Mouse (Mus musculus): ENCODE results near the gene Nr3c2. TPM values are rescaled to one million over a fixed set of nuclear protein-coding genes. Genes with fewer than 3 reads are reported as not detected.

The Nr3c2 gene
- polyA plus RNA-seq, 1 experiment from 2014 or later = 1.4 TPM

- no peaks in the 10 kb centered on the region for H3K27me3 ChIP-seq (replicated peaks; ENCODE audit: control insufficient read depth, insufficient read depth, low read length)
- no peaks in the 10 kb centered on the region for H3K9me3 ChIP-seq (replicated peaks; ENCODE audit: control insufficient read depth, low read length)
- 67% methylated on average over 10 of the region's 10 CpGs for WGBS
- DNase-seq (ENCODE audit: low spot score) (no peak), ATAC-seq (no peak)
- no peak overlapping the region for H3K4me2 ChIP-seq (ENCODE audit: low read length)
- H3K9ac ChIP-seq (ENCODE audit: low read length) = no peak overlapping the region
- no peaks in the 10 kb centered on the region for H3K36me3 ChIP-seq (ENCODE audit: control insufficient read depth, insufficient read depth, low read length)
- H3K4me1 ChIP-seq (ENCODE audit: control insufficient read depth, insufficient read depth, low read length) = no peaks in the 10 kb centered on the region
- H3K4me3 ChIP-seq (ENCODE audit: low read depth, low read length) = no peak overlapping the region
- no peak overlapping the region for H3K27ac ChIP-seq (ENCODE audit: low read depth, low read length)
Observed at GRCm38 (mm10) chr8:77120810-77121570, 221.7 kb downstream of the Nr3c2 start.

- Histone ChIP-seq H3K4me3 (ENCODE audit: low read depth, low read length) (no peak overlapping the region), H3K4me1 (ENCODE audit: control insufficient read depth, insufficient read depth, low read length) (no peaks in the 10 kb centered on the region), H3K36me3 (ENCODE audit: control insufficient read depth, insufficient read depth, low read length) (no peaks in the 10 kb centered on the region), H3K27me3 (replicated peaks; ENCODE audit: control insufficient read depth, insufficient read depth, low read length) (no peaks in the 10 kb centered on the region), H3K9ac (ENCODE audit: low read length) (no peak overlapping the region), H3K9me3 (replicated peaks; ENCODE audit: control insufficient read depth, low read length) (no peaks in the 10 kb centered on the region), H3K27ac (ENCODE audit: low read depth, low read length) (no peak overlapping the region), H3K4me2 (ENCODE audit: low read length) (no peak overlapping the region)
- ATAC-seq (no peak), DNase-seq (ENCODE audit: low spot score) (no peak)
- 50% methylated on average over 1 of the region's 1 CpGs for WGBS
Observed at GRCm38 (mm10) chr8:77121571-77121890, 222.3 kb downstream of the Nr3c2 start.

GRCm38 (mm10) chr8:77122300-77122699 lies 223.1 kb downstream of the Nr3c2 start:
- no peaks in the 10 kb centered on the region for H3K9me3 ChIP-seq (replicated peaks; ENCODE audit: control insufficient read depth, low read length)
- H3K4me1 ChIP-seq (ENCODE audit: control insufficient read depth, insufficient read depth, low read length) = no peaks in the 10 kb centered on the region
- no peak overlapping the region for H3K4me3 ChIP-seq (ENCODE audit: low read depth, low read length)
- ATAC-seq (no peak), DNase-seq (ENCODE audit: low spot score) (no peak)
- 82% methylated on average over 5 of the region's 5 CpGs for WGBS
- no peaks in the 10 kb centered on the region for H3K27me3 ChIP-seq (replicated peaks; ENCODE audit: control insufficient read depth, insufficient read depth, low read length)
- H3K36me3 ChIP-seq (ENCODE audit: control insufficient read depth, insufficient read depth, low read length) = no peaks in the 10 kb centered on the region
- no peak overlapping the region for H3K9ac ChIP-seq (ENCODE audit: low read length)
- H3K27ac ChIP-seq (ENCODE audit: low read depth, low read length) = no peak overlapping the region
- H3K4me2 ChIP-seq (ENCODE audit: low read length) = no peak overlapping the region

- Histone ChIP-seq H3K4me2 (ENCODE audit: low read length) (no peak overlapping the region), H3K27ac (ENCODE audit: low read depth, low read length) (no peak overlapping the region), H3K27me3 (replicated peaks; ENCODE audit: control insufficient read depth, insufficient read depth, low read length) (no peaks in the 10 kb centered on the region), H3K4me3 (ENCODE audit: low read depth, low read length) (no peak overlapping the region), H3K9me3 (replicated peaks; ENCODE audit: control insufficient read depth, low read length) (no peaks in the 10 kb centered on the region), H3K9ac (ENCODE audit: low read length) (no peak overlapping the region), H3K4me1 (ENCODE audit: control insufficient read depth, insufficient read depth, low read length) (no peaks in the 10 kb centered on the region), H3K36me3 (ENCODE audit: control insufficient read depth, insufficient read depth, low read length) (no peaks in the 10 kb centered on the region)
- DNase-seq (ENCODE audit: low spot score) (no peak), ATAC-seq (no peak)
- WGBS = 90% methylated on average over 7 of the region's 7 CpGs
Observed at GRCm38 (mm10) chr8:77125777-77126176, 226.5 kb downstream of the Nr3c2 start.

GRCm38 (mm10) chr8:77128006-77128405 lies 228.8 kb downstream of the Nr3c2 start:
- Histone ChIP-seq H3K27me3 (replicated peaks; ENCODE audit: control insufficient read depth, insufficient read depth, low read length) (no peaks in the 10 kb centered on the region), H3K4me3 (ENCODE audit: low read depth, low read length) (no peak overlapping the region), H3K9me3 (replicated peaks; ENCODE audit: control insufficient read depth, low read length) (no peaks in the 10 kb centered on the region), H3K4me1 (ENCODE audit: control insufficient read depth, insufficient read depth, low read length) (no peaks in the 10 kb centered on the region), H3K27ac (ENCODE audit: low read depth, low read length) (no peak overlapping the region), H3K36me3 (ENCODE audit: control insufficient read depth, insufficient read depth, low read length) (no peaks in the 10 kb centered on the region), H3K4me2 (ENCODE audit: low read length) (no peak overlapping the region), H3K9ac (ENCODE audit: low read length) (no peak overlapping the region)
- WGBS = 83% methylated on average over 4 of the region's 4 CpGs
- no peak for ATAC-seq
- no peak for DNase-seq (ENCODE audit: low spot score)

- H3K4me1 ChIP-seq (ENCODE audit: control insufficient read depth, insufficient read depth, low read length) = no peaks in the 10 kb centered on the region
- H3K9me3 ChIP-seq (replicated peaks; ENCODE audit: control insufficient read depth, low read length) = no peaks in the 10 kb centered on the region
- no peak overlapping the region for H3K9ac ChIP-seq (ENCODE audit: low read length)
- no peaks in the 10 kb centered on the region for H3K36me3 ChIP-seq (ENCODE audit: control insufficient read depth, insufficient read depth, low read length)
- DNase-seq (ENCODE audit: low spot score) (no peak), ATAC-seq (no peak)
- 27% methylated on average over 11 of the region's 11 CpGs for WGBS
- no peak overlapping the region for H3K4me3 ChIP-seq (ENCODE audit: low read depth, low read length)
- no peak overlapping the region for H3K27ac ChIP-seq (ENCODE audit: low read depth, low read length)
- H3K27me3 ChIP-seq (replicated peaks; ENCODE audit: control insufficient read depth, insufficient read depth, low read length) = no peaks in the 10 kb centered on the region
- no peak overlapping the region for H3K4me2 ChIP-seq (ENCODE audit: low read length)
Observed at GRCm38 (mm10) chr8:77132903-77133637, 233.8 kb downstream of the Nr3c2 start.

- Histone ChIP-seq H3K9me3 (replicated peaks; ENCODE audit: control insufficient read depth, low read length) (no peaks in the 10 kb centered on the region), H3K4me1 (ENCODE audit: control insufficient read depth, insufficient read depth, low read length) (no peaks in the 10 kb centered on the region), H3K27me3 (replicated peaks; ENCODE audit: control insufficient read depth, insufficient read depth, low read length) (no peaks in the 10 kb centered on the region), H3K4me2 (ENCODE audit: low read length) (no peak overlapping the region), H3K9ac (ENCODE audit: low read length) (no peak overlapping the region), H3K36me3 (ENCODE audit: control insufficient read depth, insufficient read depth, low read length) (no peaks in the 10 kb centered on the region), H3K27ac (ENCODE audit: low read depth, low read length) (no peak overlapping the region), H3K4me3 (ENCODE audit: low read depth, low read length) (no peak overlapping the region)
- DNase-seq (ENCODE audit: low spot score) (no peak), ATAC-seq (no peak)
- WGBS = 73% methylated on average over 7 of the region's 7 CpGs
Observed at GRCm38 (mm10) chr8:77133797-77134385, 234.6 kb downstream of the Nr3c2 start.

GRCm38 (mm10) chr8:77145285-77145684 lies 246.0 kb downstream of the Nr3c2 start:
- Histone ChIP-seq H3K9me3 (replicated peaks; ENCODE audit: control insufficient read depth, low read length) (no peaks in the 10 kb centered on the region), H3K36me3 (ENCODE audit: control insufficient read depth, insufficient read depth, low read length) (no peaks in the 10 kb centered on the region), H3K27ac (ENCODE audit: low read depth, low read length) (no peak overlapping the region), H3K4me3 (ENCODE audit: low read depth, low read length) (no peak overlapping the region), H3K27me3 (replicated peaks; ENCODE audit: control insufficient read depth, insufficient read depth, low read length) (no peaks in the 10 kb centered on the region), H3K4me1 (ENCODE audit: control insufficient read depth, insufficient read depth, low read length) (no peaks in the 10 kb centered on the region), H3K4me2 (ENCODE audit: low read length) (no peak overlapping the region), H3K9ac (ENCODE audit: low read length) (no peak overlapping the region)
- ATAC-seq (no peak), DNase-seq (ENCODE audit: low spot score) (no peak)
- 82% methylated on average over 3 of the region's 3 CpGs for WGBS

GRCm38 (mm10) chr8:77154496-77154895 lies 255.3 kb downstream of the Nr3c2 start:
- WGBS = 50% methylated on average over 3 of the region's 3 CpGs
- ATAC-seq (no peak), DNase-seq (ENCODE audit: low spot score) (peak; percentile 28)
- H3K4me2 ChIP-seq (ENCODE audit: low read length) = no peak overlapping the region
- no peaks in the 10 kb centered on the region for H3K4me1 ChIP-seq (ENCODE audit: control insufficient read depth, insufficient read depth, low read length)
- no peak overlapping the region for H3K4me3 ChIP-seq (ENCODE audit: low read depth, low read length)
- H3K9me3 ChIP-seq (replicated peaks; ENCODE audit: control insufficient read depth, low read length) = no peaks in the 10 kb centered on the region
- no peaks in the 10 kb centered on the region for H3K36me3 ChIP-seq (ENCODE audit: control insufficient read depth, insufficient read depth, low read length)
- no peak overlapping the region for H3K27ac ChIP-seq (ENCODE audit: low read depth, low read length)
- H3K27me3 ChIP-seq (replicated peaks; ENCODE audit: control insufficient read depth, insufficient read depth, low read length) = no peaks in the 10 kb centered on the region
- H3K9ac ChIP-seq (ENCODE audit: low read length) = no peak overlapping the region

Data from forebrain, embryonic 14.5 days (tissue).